Mouse (Mus musculus) midbrain, postnatal 0 days (tissue): ENCODE measurements around the gene Gk. TPM values are rescaled to one million over a fixed set of nuclear protein-coding genes. Genes with fewer than 3 reads are reported as not detected.

Source experiments
- ATAC-seq: fragments of 200-750 bp; cut with Nextera tagmentation; 2 replicates; pipeline ENCODE4 v1.8.0; 2017; ENCODE audit warnings: moderate number of reproducible peaks, mild to moderate bottlenecking, moderate TSS enrichment, moderate library complexity; ENCODE audit not compliant: low FRiP score
- DNase-seq: peaks from one replicate; pipeline ENCODE4 v3.0.0-alpha.2; 2015; ENCODE audit warnings: low spot score
- H3K27ac ChIP-seq: fragments of 300-500 bp; sonication (generic); 2 replicates; pipeline ENCODE4 v1.5.1; 2014; ENCODE audit warnings: low read depth, mild to moderate bottlenecking, low read length, mixed read lengths
- H3K27me3 ChIP-seq: fragments of 300-500 bp; sonication (generic); 2 replicates; pipeline ENCODE4 v1.6.1; 2014; ENCODE audit warnings: low read length, control low read depth, mixed read lengths; ENCODE audit not compliant: insufficient read depth
- H3K36me3 ChIP-seq: fragments of 300-500 bp; sonication (generic); 2 replicates; pipeline ENCODE4 v1.6.1; 2014; ENCODE audit warnings: low read length, control low read depth, mixed read lengths; ENCODE audit not compliant: insufficient read depth
- H3K4me1 ChIP-seq: fragments of 300-500 bp; sonication (generic); 2 replicates; pipeline ENCODE4 v1.6.1; 2014; ENCODE audit warnings: mild to moderate bottlenecking, control low read depth, antibody characterized with exemption, low read length, mixed read lengths; ENCODE audit not compliant: insufficient read depth
- H3K4me2 ChIP-seq: fragments of 300-500 bp; sonication (generic); 2 replicates; pipeline ENCODE4 v1.6.1; 2014; ENCODE audit warnings: low read depth, mild to moderate bottlenecking, low read length, mixed read lengths; ENCODE audit not compliant: poor library complexity, severe bottlenecking
- H3K4me3 ChIP-seq: fragments of 300-500 bp; sonication (generic); 2 replicates; pipeline ENCODE4 v1.5.1; 2014; ENCODE audit warnings: low read depth, mild to moderate bottlenecking, low read length, moderate library complexity
- H3K9ac ChIP-seq: fragments of 300-500 bp; sonication (generic); replicated peaks from 2 replicates; pipeline ENCODE4 v1.6.1; 2014; ENCODE audit warnings: mild to moderate bottlenecking, low read length, moderate library complexity, mixed read lengths; ENCODE audit not compliant: poor library complexity, severe bottlenecking
- H3K9me3 ChIP-seq: fragments of 300-500 bp; sonication (generic); 2 replicates; pipeline ENCODE4 v1.6.1; 2016; ENCODE audit warnings: low read length, control low read depth
- CTCF ChIP-seq: IDR thresholded peaks from 2 replicates; pipeline ENCODE4 v1.5.1; 2016; ENCODE audit warnings: antibody characterized with exemption, mild to moderate bottlenecking
- WGBS: fragments of 180-500 bp; shearing (Covaris S2); extraction: QIAGEN DNeasy Blood & Tissue Kit; methylation state at CpG from one replicate; pipeline ENCODE4 v1.1.7; 2014; 5-methylcytosine and 5-hydroxymethylcytosine counted together
- polyA plus RNA-seq: library from polyadenylated mRNA; unstranded; fragments of >200 nt; fragmentation: Nextera tagmentation; extraction: Ambion mirVana; gene quantifications from 2 replicates; pipeline ENCODE4 v1.2.1, GENCODE M21; 2015
- total RNA-seq: library from RNA; depleted of rRNA; stranded (reverse); fragments of >200 nt; gene quantifications from 2 replicates; pipeline ENCODE4 v1.2.3, GENCODE M21; 2014; rRNA removed

Gene Gk
- total and polyA plus RNA-seq, 2 experiments from 2014 or later = 10.9 to 14.6 TPM

DNA sequence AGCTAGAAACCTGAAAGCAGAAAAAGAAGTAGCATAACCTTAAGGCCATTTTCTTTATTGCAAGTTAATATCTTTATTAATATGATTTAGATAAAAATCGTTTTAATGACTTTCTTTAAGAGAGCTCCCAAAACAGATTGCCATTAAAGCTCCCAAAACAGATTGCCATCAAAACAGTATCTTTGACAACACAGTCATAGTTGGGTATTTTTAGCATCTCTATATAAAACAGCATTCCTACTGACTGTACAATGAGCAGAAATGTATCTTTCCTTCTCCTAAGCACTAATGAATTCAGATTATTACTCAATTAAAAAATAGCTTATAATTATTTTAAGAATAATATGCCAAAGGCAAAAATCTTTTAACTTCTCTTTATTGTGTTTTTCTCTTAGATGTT, 94.5 kb downstream of the Gk start:
- no peak for ATAC-seq
- 47% methylated on average over 1 of the region's 1 CpGs for WGBS
- no peak for DNase-seq
- Histone ChIP-seq H3K4me1 (no peaks in the 10 kb centered on the region), H3K9ac (no peak overlapping the region), H3K36me3 (no peaks in the 10 kb centered on the region), H3K4me3 (no peak overlapping the region), H3K4me2 (no peak overlapping the region), H3K27ac (no peak overlapping the region), H3K9me3 (no peaks in the 10 kb centered on the region), H3K27me3 (no peaks in the 10 kb centered on the region)
- no peak for TF ChIP-seq CTCF

DNA sequence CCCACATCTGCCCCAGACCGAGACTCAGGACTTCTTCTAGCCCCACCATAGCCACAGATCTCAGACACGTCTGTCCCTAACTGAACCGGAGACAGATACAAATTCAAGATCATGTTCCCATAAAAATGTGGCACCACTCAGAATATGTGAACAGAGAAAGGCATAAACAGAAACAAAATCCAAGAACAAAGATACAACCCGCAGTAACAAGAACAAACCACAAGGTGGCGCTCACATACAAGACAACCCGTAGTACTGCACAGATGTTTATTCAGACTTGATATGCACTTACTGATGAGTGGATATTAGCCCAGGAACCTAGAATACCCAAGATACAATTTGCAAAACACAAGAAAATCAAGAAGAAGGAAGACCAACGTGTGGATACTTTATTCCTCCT, 99.8 kb downstream of the Gk start:
- 25% methylated on average over 7 of the region's 7 CpGs for WGBS
- H3K9me3 ChIP-seq = no peaks in the 10 kb centered on the region
- H3K36me3 ChIP-seq = no peaks in the 10 kb centered on the region
- TF ChIP-seq CTCF = peak; percentile 79
- H3K4me1 ChIP-seq = no peaks in the 10 kb centered on the region
- peak; percentile 50 for DNase-seq
- no peak overlapping the region for H3K9ac ChIP-seq
- no peaks in the 10 kb centered on the region for H3K27me3 ChIP-seq
- H3K4me3 ChIP-seq = no peak overlapping the region
- no peak overlapping the region for H3K4me2 ChIP-seq
- no peak overlapping the region for H3K27ac ChIP-seq
- no peak for ATAC-seq

Other genes with a start within 250 kb of the Gk start
- 30.2 and 84.5 TPM in 2 replicates for gene Tab3, start 202.8 kb downstream of the Gk start, total RNA-seq
- 6.2 and 9.0 TPM in 2 replicates for gene Tab3, start 202.8 kb downstream of the Gk start, polyA plus RNA-seq
- gene 5430427O19Rik, start 93.5 kb upstream of the Gk start, total RNA-seq = 0.28 TPM in 1 of 2 replicates, not detected in the other
- 0.04 TPM in 1 of 2 replicates, not detected in the other for gene 5430427O19Rik, start 93.5 kb upstream of the Gk start, polyA plus RNA-seq